Mouse (Mus musculus) testis, adult 2 months (tissue): Measurements from ENCODE around the gene Nr1h4. TPM values are rescaled to one million over a fixed set of nuclear protein-coding genes. Genes with fewer than 3 reads are reported as not detected.

Source experiments
- H3K27ac ChIP-seq: fragments of 200-500 bp; 2 replicates; pipeline ENCODE4 v1.5.1; 2012; ENCODE audit warnings: low read depth, low read length; ENCODE audit not compliant: control insufficient read depth, insufficient read depth
- H3K27me3 ChIP-seq: fragments of 200-500 bp; 2 replicates; pipeline ENCODE4 v1.6.1; 2012; ENCODE audit warnings: mild to moderate bottlenecking, low read length, moderate library complexity; ENCODE audit not compliant: control insufficient read depth, insufficient read depth
- H3K36me3 ChIP-seq: fragments of 200-500 bp; 2 replicates; pipeline ENCODE4 v1.6.1; 2012; ENCODE audit warnings: mild to moderate bottlenecking, low read length; ENCODE audit not compliant: control insufficient read depth, insufficient read depth
- H3K4me1 ChIP-seq: fragments of 200-500 bp; 2 replicates; pipeline ENCODE4 v1.6.1; 2012; ENCODE audit warnings: low read length; ENCODE audit not compliant: control insufficient read depth, insufficient read depth
- H3K4me3 ChIP-seq: fragments of 200-500 bp; 2 replicates; pipeline ENCODE4 v1.5.1; 2012; ENCODE audit warnings: low read depth, mild to moderate bottlenecking, low read length, moderate library complexity, mixed read lengths; ENCODE audit not compliant: control insufficient read depth
- CTCF ChIP-seq: fragments of 200-500 bp; IDR thresholded peaks from 2 replicates; pipeline ENCODE4 v1.5.1; 2012; ENCODE audit warnings: low read depth, mild to moderate bottlenecking, inconsistent platforms, low read length, moderate library complexity; ENCODE audit not compliant: control insufficient read depth, insufficient read depth, insufficient replicate concordance
- POLR2A ChIP-seq: fragments of 200-500 bp; IDR thresholded peaks from 2 replicates; pipeline ENCODE4 v1.6.1; 2012; ENCODE audit warnings: low read depth, mild to moderate bottlenecking, inconsistent platforms, low read length, moderate library complexity; ENCODE audit not compliant: control insufficient read depth
- polyA plus RNA-seq: library from polyadenylated mRNA; depleted of rRNA; stranded (reverse); fragments of >200 nt; gene quantifications from 2 replicates; pipeline ENCODE4 v1.2.3, GENCODE M21; 2012

Gene Nr1h4
- polyA plus RNA-seq, 1 experiment, result 0.26 TPM

DNA sequence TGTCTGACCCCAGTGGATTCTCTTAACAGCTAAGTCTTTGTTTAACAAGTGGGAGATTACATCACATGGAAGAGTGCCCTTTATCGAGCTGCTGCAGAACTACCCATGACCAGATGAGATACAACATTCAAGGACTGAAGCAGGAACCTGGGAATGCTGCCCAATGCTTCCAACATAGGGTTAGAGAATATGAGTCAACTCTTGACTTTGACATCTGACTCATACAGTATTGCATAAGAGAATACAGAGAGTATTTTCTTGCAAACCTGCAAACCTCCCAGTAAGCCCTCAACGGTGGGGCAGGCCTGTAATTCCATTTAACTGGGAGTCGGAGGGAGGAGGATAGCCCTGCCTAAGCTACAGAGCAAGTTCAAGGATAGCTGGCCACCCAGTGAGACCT, 74.6 kb downstream of the Nr1h4 start:
- no peaks in the 10 kb centered on the region for H3K27me3 ChIP-seq
- H3K4me3 ChIP-seq, result no peak overlapping the region
- no peaks in the 10 kb centered on the region for H3K36me3 ChIP-seq
- H3K27ac ChIP-seq, result no peak overlapping the region
- H3K4me1 ChIP-seq, result no peaks in the 10 kb centered on the region
- TF ChIP-seq POLR2A, result no peak
- TF ChIP-seq CTCF, result no peak

DNA sequence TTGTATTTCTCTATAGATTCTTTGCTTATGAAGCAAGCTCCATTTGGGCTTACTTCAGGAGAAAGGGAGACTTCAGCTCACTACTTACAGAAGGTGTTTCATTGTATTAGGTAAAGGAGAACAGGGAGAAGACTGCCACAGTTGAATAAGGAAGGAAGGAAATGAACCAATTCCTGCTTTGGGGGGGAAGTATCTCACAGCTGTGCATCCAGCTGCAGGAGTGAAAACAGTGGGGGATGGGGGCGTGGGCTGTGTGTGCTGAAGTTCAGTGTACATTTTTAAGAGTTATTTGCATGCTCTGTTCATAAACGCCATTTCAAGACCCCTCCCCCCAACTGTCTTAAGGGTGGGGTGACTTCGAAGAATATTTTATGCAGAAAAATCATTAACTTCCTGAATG, 79.6 kb downstream of the Nr1h4 start:
- H3K4me1 ChIP-seq, result no peaks in the 10 kb centered on the region
- H3K27ac ChIP-seq, result no peak overlapping the region
- TF ChIP-seq POLR2A, result no peak
- no peak for TF ChIP-seq CTCF
- no peaks in the 10 kb centered on the region for H3K27me3 ChIP-seq
- H3K36me3 ChIP-seq, result no peaks in the 10 kb centered on the region
- no peak overlapping the region for H3K4me3 ChIP-seq

DNA sequence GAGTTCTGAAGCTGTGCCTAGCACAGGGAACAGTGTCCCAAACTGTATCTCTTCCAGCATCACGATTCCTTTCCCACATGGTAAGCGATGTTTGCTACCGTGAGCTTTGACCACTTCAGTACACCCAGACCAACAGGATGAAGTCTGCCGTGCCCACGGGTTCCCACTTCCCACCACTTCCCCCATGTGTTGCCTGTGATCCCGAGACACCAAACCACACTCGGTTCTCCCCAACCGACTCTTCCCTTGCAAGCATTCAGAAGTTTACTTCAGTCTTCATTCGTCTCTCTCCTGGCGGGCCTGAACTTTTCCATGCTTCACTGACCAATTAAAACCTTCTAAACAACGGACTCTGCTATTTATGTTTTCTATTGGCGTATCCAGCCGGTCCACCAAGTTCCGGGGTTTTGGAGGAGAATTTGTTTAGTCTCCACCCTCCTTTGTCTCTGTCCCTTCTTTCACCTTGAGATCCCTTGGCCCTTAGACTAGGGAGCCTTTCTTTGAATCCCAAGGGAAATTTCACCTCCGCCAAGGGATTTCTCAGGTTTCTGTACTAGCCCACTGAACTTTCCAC, 80.2 kb downstream of the Nr1h4 start:
- Histone ChIP-seq H3K36me3 (no peaks in the 10 kb centered on the region), H3K27me3 (no peaks in the 10 kb centered on the region), H3K4me1 (no peaks in the 10 kb centered on the region), H3K27ac (no peak overlapping the region), H3K4me3 (no peak overlapping the region)
- TF ChIP-seq CTCF, result no peak
- no peak for TF ChIP-seq POLR2A

DNA sequence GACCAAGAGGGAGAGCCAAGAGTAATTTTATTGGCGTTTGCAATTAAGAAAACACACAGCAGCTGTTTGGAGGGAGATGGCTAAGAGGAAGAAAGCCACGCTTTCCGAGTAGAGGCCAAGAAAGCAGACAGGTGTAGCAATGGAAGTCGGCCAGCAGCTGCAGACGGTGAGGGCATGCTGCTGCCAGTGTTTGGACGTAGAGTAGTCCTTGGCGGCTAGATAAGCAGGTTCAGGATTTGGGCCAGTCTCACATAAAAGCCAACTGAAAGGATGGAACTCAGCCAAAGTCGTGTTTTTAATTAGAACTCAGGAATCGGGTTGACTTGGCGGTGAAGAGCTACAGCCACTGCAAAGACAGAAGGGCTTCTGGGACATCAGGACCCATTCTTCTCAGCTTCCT, 83.0 kb downstream of the Nr1h4 start:
- no peaks in the 10 kb centered on the region for H3K36me3 ChIP-seq
- TF ChIP-seq POLR2A, result no peak
- TF ChIP-seq CTCF, result no peak
- no peaks in the 10 kb centered on the region for H3K27me3 ChIP-seq
- H3K27ac ChIP-seq, result no peak overlapping the region
- no peak overlapping the region for H3K4me3 ChIP-seq
- H3K4me1 ChIP-seq, result no peaks in the 10 kb centered on the region

DNA sequence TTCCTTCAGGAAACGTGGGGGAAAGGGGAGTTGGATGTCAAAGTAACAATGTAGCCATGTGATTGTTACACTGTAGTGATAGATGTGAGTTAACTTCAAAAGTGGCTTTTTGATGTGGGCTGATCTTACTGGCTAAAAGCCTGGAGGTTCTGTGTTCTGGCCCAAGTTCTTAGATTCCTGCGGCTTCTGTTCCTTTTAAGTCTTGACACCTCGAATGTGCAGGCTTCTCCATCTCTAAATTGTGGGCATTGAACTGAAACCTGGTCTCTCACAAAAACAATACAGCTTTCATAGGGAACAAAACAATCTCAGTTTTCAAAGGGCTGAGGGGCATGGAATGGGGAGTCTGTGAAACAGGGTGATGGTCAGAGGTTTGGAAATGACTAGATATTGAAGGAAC, 89.0 kb downstream of the Nr1h4 start:
- H3K4me3 ChIP-seq, result peak overlapping the region; percentile 90; the same call in 1 of the 2 replicates
- H3K27ac ChIP-seq, result peak overlapping the region; percentile 47
- TF ChIP-seq POLR2A (no peak), CTCF (no peak)
- no peaks in the 10 kb centered on the region for H3K36me3 ChIP-seq
- H3K27me3 ChIP-seq, result no peaks in the 10 kb centered on the region
- peaks cover 8% of the 10 kb centered on the region for H3K4me1 ChIP-seq

DNA sequence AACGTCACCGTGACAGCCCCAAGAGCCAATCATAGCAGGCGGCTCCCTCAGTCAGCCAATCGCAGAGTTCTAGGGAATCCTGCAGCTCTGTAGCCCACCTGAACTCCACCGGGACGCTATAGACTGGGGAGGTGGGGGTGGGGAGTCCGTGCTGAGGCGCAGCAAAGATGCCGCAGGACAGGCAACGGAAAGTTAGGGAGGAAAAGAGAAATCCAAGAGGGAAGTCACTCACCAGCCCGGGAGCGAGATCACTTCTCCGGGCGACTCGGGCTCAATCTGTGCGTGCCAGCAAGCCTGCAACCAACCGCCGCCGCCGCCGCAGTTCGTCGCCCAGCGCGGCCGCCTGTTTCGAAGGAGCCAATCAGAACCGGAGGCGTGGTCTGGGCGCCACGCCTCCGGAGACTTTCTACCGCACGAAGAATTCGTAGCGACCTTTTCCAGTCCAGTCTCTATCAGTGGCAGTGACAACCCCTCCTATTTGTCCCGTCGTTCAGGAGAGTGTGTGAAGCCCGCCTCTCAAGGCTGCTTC, 89.7 kb downstream of the Nr1h4 start, which contains the start of gene Gas2l3:
Gas2l3 (minus strand) TSS at position 345 of the 529 bp plus-strand sequence.
- peaks cover 8% of the 10 kb centered on the region for H3K4me1 ChIP-seq
- H3K36me3 ChIP-seq, result no peaks in the 10 kb centered on the region
- no peaks in the 10 kb centered on the region for H3K27me3 ChIP-seq
- TF ChIP-seq CTCF (no peak), POLR2A (peak; percentile 34; the same call in 1 of the 2 replicates)
- peak within 1 kb of the TSS; percentile 90 for H3K4me3 ChIP-seq
- H3K27ac ChIP-seq, result peak within 1 kb of the TSS; percentile 92

DNA sequence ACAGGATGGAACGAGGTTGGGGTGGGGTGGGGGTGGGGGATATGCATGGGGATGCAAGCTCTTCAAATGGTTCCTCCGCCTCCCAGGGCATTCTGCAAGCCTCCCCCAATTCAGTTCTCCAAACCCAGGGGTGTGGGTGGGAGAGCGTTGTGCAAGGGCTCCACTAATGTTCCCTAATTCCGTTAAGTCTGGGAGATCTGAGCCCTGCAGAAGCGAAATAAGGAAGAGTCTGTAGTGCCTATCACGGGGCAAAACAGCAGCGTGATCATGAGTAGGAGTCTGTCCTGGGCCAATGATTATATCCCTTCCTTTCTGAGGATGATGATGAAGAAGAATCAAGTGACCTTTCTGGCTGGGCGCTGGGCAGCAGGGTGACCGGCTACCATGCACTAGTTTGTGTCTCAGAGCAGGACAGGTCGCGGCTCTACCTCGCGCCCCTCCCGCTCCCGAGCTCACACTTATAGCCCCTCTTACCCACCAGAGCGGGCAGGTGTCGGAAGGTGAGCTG, 90.2 kb downstream of the Nr1h4 start:
- H3K36me3 ChIP-seq, result no peaks in the 10 kb centered on the region
- H3K27me3 ChIP-seq, result no peaks in the 10 kb centered on the region
- peak overlapping the region; percentile 90 for H3K4me3 ChIP-seq
- peak overlapping the region; percentile 92 for H3K27ac ChIP-seq
- TF ChIP-seq CTCF, result no peak
- no peak for TF ChIP-seq POLR2A
- peaks cover 8% of the 10 kb centered on the region for H3K4me1 ChIP-seq
